Mouse (Mus musculus): Measurements from ENCODE around the gene Psen2. TPM values are rescaled to one million over a fixed set of nuclear protein-coding genes. Genes with fewer than 3 reads are reported as not detected.

The Psen2 gene
- polyA plus RNA-seq, 1 experiment from 2014 or later: 22.6 TPM

DNA sequence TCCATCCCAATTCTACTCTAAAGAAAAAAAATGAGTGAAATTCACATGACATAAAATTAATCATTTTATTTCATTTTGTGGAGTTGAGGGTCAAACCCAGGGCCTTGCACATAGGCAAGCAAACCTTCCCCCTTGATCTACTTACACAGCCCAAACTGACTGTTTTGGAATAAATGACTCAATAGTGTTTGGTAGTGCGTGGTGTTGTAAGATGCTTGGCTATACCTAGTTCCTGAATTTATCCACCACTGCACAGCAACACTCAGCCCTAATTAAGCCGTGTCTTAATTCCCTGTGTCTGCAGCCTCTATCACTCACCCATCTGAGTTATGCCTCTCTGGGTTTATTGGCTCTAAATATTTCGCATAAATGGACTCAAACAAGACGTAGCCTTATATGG, 37.1 kb upstream of the Psen2 start:
- no peak overlapping the region for H3K4me2 ChIP-seq (ENCODE audit: low read depth, low read length)
- no peaks in the 10 kb centered on the region for H3K9me3 ChIP-seq (ENCODE audit: control insufficient read depth, low read length)
- H3K4me3 ChIP-seq (ENCODE audit: low read length): no peak overlapping the region
- no peak overlapping the region for H3K27ac ChIP-seq (ENCODE audit: low read length)
- no peaks in the 10 kb centered on the region for H3K27me3 ChIP-seq (replicated peaks; ENCODE audit: control insufficient read depth, insufficient read depth, low read length)
- H3K9ac ChIP-seq (ENCODE audit: low read depth, low read length): no peak overlapping the region
- no peaks in the 10 kb centered on the region for H3K36me3 ChIP-seq (ENCODE audit: control insufficient read depth, insufficient read depth, low read length)
- peaks cover 13% of the 10 kb centered on the region for H3K4me1 ChIP-seq (ENCODE audit: control insufficient read depth, insufficient read depth, low read length)
- no peak for ATAC-seq
- 87% methylated on average over 4 of the region's 4 CpGs for WGBS

DNA sequence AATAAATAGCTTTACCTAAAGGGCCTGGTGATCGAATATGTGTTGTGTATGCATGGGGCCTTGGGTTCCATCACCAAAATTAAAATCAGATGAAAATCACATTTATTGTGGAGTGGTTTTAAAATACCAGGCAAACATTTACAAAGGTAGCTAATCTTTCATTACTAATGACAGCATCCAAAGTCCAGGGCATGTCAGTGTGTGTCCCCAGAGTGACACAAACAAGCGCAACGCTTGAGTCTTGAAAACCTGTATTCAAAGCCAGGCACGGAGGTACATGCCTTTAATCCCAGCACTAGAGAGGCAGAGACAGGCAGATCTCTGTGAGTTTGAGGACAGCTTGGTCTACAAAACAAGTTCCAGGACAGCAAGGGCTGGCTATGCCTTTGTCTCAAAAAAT, 36.5 kb upstream of the Psen2 start:
- H3K9me3 ChIP-seq (ENCODE audit: control insufficient read depth, low read length): no peaks in the 10 kb centered on the region
- no peak overlapping the region for H3K27ac ChIP-seq (ENCODE audit: low read length)
- no peak for ATAC-seq
- no peak overlapping the region for H3K4me3 ChIP-seq (ENCODE audit: low read length)
- H3K27me3 ChIP-seq (replicated peaks; ENCODE audit: control insufficient read depth, insufficient read depth, low read length): no peaks in the 10 kb centered on the region
- H3K4me1 ChIP-seq (ENCODE audit: control insufficient read depth, insufficient read depth, low read length): peaks cover 13% of the 10 kb centered on the region
- H3K9ac ChIP-seq (ENCODE audit: low read depth, low read length): no peak overlapping the region
- no peak overlapping the region for H3K4me2 ChIP-seq (ENCODE audit: low read depth, low read length)
- WGBS: 79% methylated on average over 4 of the region's 4 CpGs
- H3K36me3 ChIP-seq (ENCODE audit: control insufficient read depth, insufficient read depth, low read length): no peaks in the 10 kb centered on the region

DNA sequence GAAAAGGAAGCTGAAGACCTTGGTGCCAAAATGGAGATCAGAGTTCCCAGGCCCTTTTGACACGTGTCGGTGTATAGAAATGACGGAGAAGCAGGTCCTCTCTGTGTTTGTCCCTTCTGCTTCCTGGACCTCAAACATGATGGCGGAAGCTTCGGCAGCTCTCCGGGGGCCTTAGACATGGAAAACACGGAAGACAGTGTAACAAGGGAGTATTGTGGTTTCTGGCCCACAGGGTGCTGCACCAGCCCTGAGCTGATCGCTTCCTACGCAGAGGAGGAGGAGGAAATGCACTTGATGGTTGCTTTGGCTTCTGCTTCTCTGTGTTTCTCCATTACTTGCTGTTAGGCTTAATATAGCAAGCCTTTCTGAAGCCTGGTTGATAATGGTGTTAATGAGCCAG, 32.9 kb upstream of the Psen2 start:
- Histone ChIP-seq H3K4me2 (ENCODE audit: low read depth, low read length) (no peak overlapping the region), H3K36me3 (ENCODE audit: control insufficient read depth, insufficient read depth, low read length) (no peaks in the 10 kb centered on the region), H3K4me1 (ENCODE audit: control insufficient read depth, insufficient read depth, low read length) (peaks cover 5% of the 10 kb centered on the region; the same call in 1 of the 2 replicates), H3K4me3 (ENCODE audit: low read length) (no peak overlapping the region), H3K27ac (ENCODE audit: low read length) (no peak overlapping the region), H3K9ac (ENCODE audit: low read depth, low read length) (no peak overlapping the region), H3K9me3 (ENCODE audit: control insufficient read depth, low read length) (no peaks in the 10 kb centered on the region), H3K27me3 (replicated peaks; ENCODE audit: control insufficient read depth, insufficient read depth, low read length) (no peaks in the 10 kb centered on the region)
- no peak for ATAC-seq
- WGBS: 80% methylated on average over 9 of the region's 9 CpGs

DNA sequence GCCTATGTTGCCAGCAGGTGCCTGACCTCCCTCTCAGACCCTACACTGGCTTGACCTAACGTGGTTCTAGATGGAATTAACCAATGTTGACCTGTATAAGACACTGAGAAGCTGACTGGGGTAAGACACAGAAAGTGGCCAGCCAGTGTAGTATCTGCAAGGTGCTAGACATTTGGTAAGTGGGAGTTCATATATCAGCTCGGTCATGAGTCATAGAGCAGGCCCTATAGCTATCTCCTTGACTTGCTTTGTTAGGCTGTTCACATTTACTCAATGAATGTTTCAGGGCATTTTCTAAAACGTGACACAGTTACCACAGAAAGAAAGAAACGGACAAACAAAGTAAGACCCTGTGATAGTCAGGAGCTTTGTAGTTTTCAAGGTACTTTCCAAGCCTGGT, 27.1 kb upstream of the Psen2 start:
- Histone ChIP-seq H3K9me3 (ENCODE audit: control insufficient read depth, low read length) (no peaks in the 10 kb centered on the region), H3K36me3 (ENCODE audit: control insufficient read depth, insufficient read depth, low read length) (no peaks in the 10 kb centered on the region), H3K4me1 (ENCODE audit: control insufficient read depth, insufficient read depth, low read length) (peaks cover 15% of the 10 kb centered on the region), H3K27ac (ENCODE audit: low read length) (no peak overlapping the region), H3K27me3 (replicated peaks; ENCODE audit: control insufficient read depth, insufficient read depth, low read length) (no peaks in the 10 kb centered on the region), H3K4me3 (ENCODE audit: low read length) (no peak overlapping the region), H3K4me2 (ENCODE audit: low read depth, low read length) (no peak overlapping the region), H3K9ac (ENCODE audit: low read depth, low read length) (no peak overlapping the region)
- no peak for ATAC-seq
- WGBS: 89% methylated on average over 4 of the region's 4 CpGs

DNA sequence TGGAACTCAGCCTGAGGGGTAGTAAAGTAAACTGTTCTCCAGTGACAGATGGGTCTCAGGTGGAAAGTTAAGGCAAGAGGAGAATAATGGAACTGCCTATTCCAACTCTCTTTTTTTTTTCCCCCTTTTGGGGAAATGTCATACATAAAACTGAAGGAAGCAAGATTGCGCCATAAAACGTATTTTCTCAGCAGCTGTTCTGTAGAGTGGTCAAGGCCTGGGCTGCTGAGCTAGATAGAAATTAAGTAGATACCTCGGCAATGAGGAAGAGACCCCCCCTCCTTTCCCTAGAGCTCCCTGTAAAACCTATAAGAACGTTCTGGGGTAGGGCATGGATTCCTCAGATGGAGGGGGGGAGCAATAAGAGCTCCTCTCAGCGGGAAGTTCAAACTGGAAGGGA, 26.6 kb upstream of the Psen2 start:
- no peaks in the 10 kb centered on the region for H3K27me3 ChIP-seq (replicated peaks; ENCODE audit: control insufficient read depth, insufficient read depth, low read length)
- no peak overlapping the region for H3K9ac ChIP-seq (ENCODE audit: low read depth, low read length)
- no peak overlapping the region for H3K27ac ChIP-seq (ENCODE audit: low read length)
- WGBS: 46% methylated on average over 5 of the region's 5 CpGs
- no peaks in the 10 kb centered on the region for H3K36me3 ChIP-seq (ENCODE audit: control insufficient read depth, insufficient read depth, low read length)
- H3K9me3 ChIP-seq (ENCODE audit: control insufficient read depth, low read length): no peaks in the 10 kb centered on the region
- no peak overlapping the region for H3K4me3 ChIP-seq (ENCODE audit: low read length)
- peaks cover 15% of the 10 kb centered on the region for H3K4me1 ChIP-seq (ENCODE audit: control insufficient read depth, insufficient read depth, low read length)
- ATAC-seq: no peak
- H3K4me2 ChIP-seq (ENCODE audit: low read depth, low read length): no peak overlapping the region

DNA sequence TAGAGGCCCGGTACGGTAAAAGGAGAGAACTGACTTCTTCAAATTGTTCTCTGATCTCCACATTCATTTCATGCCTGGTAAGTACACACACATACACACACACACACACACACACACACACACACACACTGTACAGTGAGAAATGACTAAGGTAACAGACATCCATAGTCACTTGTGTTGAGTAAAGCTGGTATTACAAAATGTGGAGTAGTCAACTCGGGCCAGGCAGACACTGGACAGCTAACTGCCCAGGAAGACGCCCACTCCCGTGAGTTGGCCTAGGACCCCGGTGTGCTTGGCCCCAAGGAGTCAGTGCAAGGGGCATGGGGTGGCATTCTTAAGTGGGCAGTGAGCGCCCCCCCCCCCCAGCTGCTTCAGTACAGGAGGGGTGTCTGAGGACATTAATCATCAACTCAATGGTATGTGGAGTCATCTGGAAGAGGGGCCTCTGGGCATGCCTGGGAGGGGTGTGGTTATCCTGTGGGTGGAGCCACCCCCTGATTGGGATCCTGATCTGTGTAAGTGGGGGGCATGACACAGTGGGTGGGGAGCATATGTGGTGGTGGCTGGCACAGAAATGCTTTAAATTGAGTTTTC, 25.7 kb upstream of the Psen2 start:
- no peak overlapping the region for H3K4me2 ChIP-seq (ENCODE audit: low read depth, low read length)
- no peaks in the 10 kb centered on the region for H3K9me3 ChIP-seq (ENCODE audit: control insufficient read depth, low read length)
- H3K4me1 ChIP-seq (ENCODE audit: control insufficient read depth, insufficient read depth, low read length): peaks cover 20% of the 10 kb centered on the region
- H3K9ac ChIP-seq (ENCODE audit: low read depth, low read length): no peak overlapping the region
- no peak overlapping the region for H3K4me3 ChIP-seq (ENCODE audit: low read length)
- no peaks in the 10 kb centered on the region for H3K27me3 ChIP-seq (replicated peaks; ENCODE audit: control insufficient read depth, insufficient read depth, low read length)
- WGBS: 72% methylated on average over 7 of the region's 7 CpGs
- ATAC-seq: peak; percentile 52
- no peak overlapping the region for H3K27ac ChIP-seq (ENCODE audit: low read length)
- H3K36me3 ChIP-seq (ENCODE audit: control insufficient read depth, insufficient read depth, low read length): no peaks in the 10 kb centered on the region

DNA sequence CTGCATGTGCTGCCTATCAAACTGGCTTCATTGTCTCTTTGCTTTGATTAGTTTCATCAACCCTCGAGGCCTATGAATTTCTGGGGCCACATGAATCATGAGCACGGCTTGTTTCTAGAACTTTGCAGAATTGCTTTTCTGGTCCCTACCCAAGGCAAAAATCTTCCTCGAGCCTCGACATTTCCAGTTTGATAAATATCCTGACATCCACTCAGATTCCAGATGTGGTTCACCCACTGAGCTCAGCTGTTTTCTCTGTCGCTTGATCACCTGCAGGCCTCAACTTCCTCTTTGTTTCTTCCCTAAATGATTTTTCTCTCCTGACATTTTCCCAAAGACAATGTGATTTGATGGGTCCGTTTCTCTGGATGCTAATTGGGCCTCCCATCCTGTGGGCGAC, 25.0 kb upstream of the Psen2 start:
- no peaks in the 10 kb centered on the region for H3K36me3 ChIP-seq (ENCODE audit: control insufficient read depth, insufficient read depth, low read length)
- no peak for ATAC-seq

DNA sequence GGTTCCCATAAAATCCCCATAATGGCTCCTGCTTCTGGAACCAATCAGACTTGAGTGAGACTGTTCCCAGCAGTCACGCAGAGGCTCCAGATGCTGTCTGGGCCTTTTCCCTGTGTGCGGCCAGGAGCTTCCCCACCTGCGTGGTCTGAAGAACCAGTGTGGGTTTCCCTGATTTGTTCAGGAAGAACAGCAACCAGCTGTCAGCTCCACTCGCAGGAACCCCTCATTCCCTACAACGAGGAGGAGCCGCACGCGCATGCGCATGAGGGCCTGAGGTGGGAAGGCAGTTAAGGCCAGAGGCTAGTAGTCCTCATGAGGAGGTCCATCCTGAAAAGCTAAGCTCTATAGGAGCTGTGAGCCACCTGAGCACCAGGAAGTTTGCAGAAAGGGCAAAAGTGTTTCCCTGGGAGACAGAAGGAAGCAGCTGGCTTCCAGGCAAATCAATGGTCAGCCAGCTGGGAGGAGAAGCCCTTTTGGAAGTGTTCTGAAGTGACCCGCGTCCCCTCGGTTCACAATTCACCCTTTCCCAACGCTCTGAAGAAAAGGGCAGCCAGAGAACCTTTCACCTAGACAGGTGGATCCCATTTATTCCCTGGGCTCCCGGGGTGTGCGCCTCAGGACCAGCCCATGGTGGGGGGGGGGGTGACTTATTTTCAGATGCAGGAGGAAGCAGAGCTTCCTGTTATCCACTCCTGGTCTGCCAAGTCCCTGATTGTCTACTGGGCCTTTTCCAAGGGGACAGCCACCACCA, 23.0 kb upstream of the Psen2 start:
- Histone ChIP-seq H3K27me3 (replicated peaks; ENCODE audit: control insufficient read depth, insufficient read depth, low read length) (no peaks in the 10 kb centered on the region), H3K9ac (ENCODE audit: low read depth, low read length) (no peak overlapping the region; the same call in 1 of the 2 replicates), H3K9me3 (ENCODE audit: control insufficient read depth, low read length) (no peaks in the 10 kb centered on the region), H3K36me3 (ENCODE audit: control insufficient read depth, insufficient read depth, low read length) (no peaks in the 10 kb centered on the region), H3K4me3 (ENCODE audit: low read length) (no peak overlapping the region), H3K4me2 (ENCODE audit: low read depth, low read length) (no peak overlapping the region), H3K27ac (ENCODE audit: low read length) (peak overlapping the region; percentile 45), H3K4me1 (ENCODE audit: control insufficient read depth, insufficient read depth, low read length) (peaks cover 25% of the 10 kb centered on the region)
- 0 out of 2 replicates have a peak, but pooled peaks have one; percentile 7 for ATAC-seq
- WGBS: 60% methylated on average over 15 of the region's 15 CpGs

More for the DNA sequence above, 25.0 kb upstream of the Psen2 start:
- no peak overlapping the region for H3K27ac ChIP-seq (ENCODE audit: low read length)
- peaks cover 25% of the 10 kb centered on the region for H3K4me1 ChIP-seq (ENCODE audit: control insufficient read depth, insufficient read depth, low read length)
- H3K27me3 ChIP-seq (replicated peaks; ENCODE audit: control insufficient read depth, insufficient read depth, low read length): no peaks in the 10 kb centered on the region
- H3K4me3 ChIP-seq (ENCODE audit: low read length): no peak overlapping the region
- no peak overlapping the region for H3K9ac ChIP-seq (ENCODE audit: low read depth, low read length)
- no peak overlapping the region for H3K4me2 ChIP-seq (ENCODE audit: low read depth, low read length)
- 67% methylated on average over 7 of the region's 7 CpGs for WGBS
- H3K9me3 ChIP-seq (ENCODE audit: control insufficient read depth, low read length): no peaks in the 10 kb centered on the region

DNA sequence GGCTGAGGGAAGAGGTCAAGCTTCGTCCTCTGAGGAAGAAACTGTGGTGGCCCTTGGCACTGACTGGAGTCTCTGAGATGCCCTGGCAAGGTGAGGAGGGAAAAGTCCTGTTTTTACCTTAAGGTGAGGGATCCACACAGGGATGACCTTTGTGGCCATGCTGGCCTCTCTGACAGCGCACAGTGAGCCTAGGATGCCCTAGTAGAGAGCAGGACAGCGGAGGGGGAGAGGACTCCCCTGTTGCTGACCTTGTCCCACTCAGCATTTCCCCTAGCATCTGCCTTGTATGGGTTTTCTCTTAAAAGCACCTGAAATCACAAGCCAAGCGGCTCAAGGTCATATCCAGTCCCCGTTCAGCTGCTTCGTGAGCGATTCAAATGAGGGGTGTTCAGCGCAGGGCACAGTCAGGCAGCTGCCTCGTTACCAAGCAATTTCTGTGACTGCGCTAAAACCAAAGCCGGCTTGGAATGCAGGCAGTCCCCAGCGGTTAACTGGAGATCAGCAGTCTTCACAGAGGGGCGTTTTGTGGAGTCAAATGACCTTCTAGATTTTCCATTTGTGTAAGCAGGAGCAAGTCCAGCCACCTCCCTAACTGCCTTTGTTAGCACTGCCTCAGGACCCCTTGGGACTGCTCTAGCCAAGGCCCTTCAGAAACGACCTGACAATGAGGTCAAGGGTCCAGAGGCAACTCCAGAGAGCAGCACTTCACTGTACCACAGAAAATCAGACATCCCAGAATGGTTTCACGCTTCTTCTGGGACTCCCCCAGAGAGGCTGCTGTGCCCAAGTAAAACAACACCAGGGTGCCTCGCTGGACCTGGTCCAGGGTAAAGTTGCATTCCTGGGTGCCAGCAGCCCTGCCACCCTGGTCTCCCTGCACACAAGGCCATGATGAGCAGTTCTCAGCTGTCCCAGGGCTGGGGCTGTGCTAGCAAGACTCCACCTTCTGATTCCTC, 20.9 kb upstream of the Psen2 start:
- Histone ChIP-seq H3K9ac (ENCODE audit: low read depth, low read length) (0 out of 2 replicates have a peak overlapping the region, but pooled peaks have one; percentile 12), H3K4me1 (ENCODE audit: control insufficient read depth, insufficient read depth, low read length) (peaks cover 25% of the 10 kb centered on the region), H3K27me3 (replicated peaks; ENCODE audit: control insufficient read depth, insufficient read depth, low read length) (no peaks in the 10 kb centered on the region), H3K27ac (ENCODE audit: low read length) (no peak overlapping the region), H3K9me3 (ENCODE audit: control insufficient read depth, low read length) (no peaks in the 10 kb centered on the region), H3K4me2 (ENCODE audit: low read depth, low read length) (no peak overlapping the region), H3K36me3 (ENCODE audit: control insufficient read depth, insufficient read depth, low read length) (no peaks in the 10 kb centered on the region), H3K4me3 (ENCODE audit: low read length) (no peak overlapping the region)
- ATAC-seq: no peak
- WGBS: 34% methylated on average over 16 of the region's 16 CpGs

All from intestine, embryonic 16.5 days (tissue).